Mouse (Mus musculus): Measurements from ENCODE around the gene Hoxd3. TPM values are rescaled to one million over a fixed set of nuclear protein-coding genes. Genes with fewer than 3 reads are reported as not detected.
A peak's percentile ranks its signal among the peaks of the same experiment; 100 is the strongest.

Gene Hoxd3
- polyA plus RNA-seq, 1 experiment from 2014 or later, result 1.3 TPM

GRCm38 (mm10) chr2:74681594-74682531, 29.9 kb upstream of the Hoxd3 start:
- DNase-seq (ENCODE audit: low spot score), result peak; percentile 20
- peak; percentile 43 for ATAC-seq (ENCODE audit: low FRiP score, low TSS enrichment)
- Histone ChIP-seq H3K4me3 (ENCODE audit: low read depth, low read length) (peak overlapping the region; percentile 23), H3K27me3 (ENCODE audit: control insufficient read depth, insufficient read depth, low read length) (peaks cover 57% of the 10 kb centered on the region), H3K9me3 (ENCODE audit: control insufficient read depth, low read length) (no peaks in the 10 kb centered on the region), H3K36me3 (ENCODE audit: control insufficient read depth, insufficient read depth, low read length) (no peaks in the 10 kb centered on the region), H3K9ac (ENCODE audit: low read length) (no peak overlapping the region), H3K4me2 (replicated peaks; ENCODE audit: low read depth) (peak overlapping the region; percentile 35), H3K4me1 (replicated peaks; ENCODE audit: control insufficient read depth, insufficient read depth) (no peaks in the 10 kb centered on the region), H3K27ac (replicated peaks) (no peak overlapping the region)
- TF ChIP-seq EP300 (optimal IDR thresholded peaks at IDR 0.05) (no peak), CTCF (IDR thresholded peaks at IDR 0.05; ENCODE audit: low read depth) (no peak)
- WGBS, result 1% methylated on average over 58 of the region's 78 CpGs

- WGBS, result 2% methylated on average over 30 of the region's 51 CpGs
- Histone ChIP-seq H3K4me3 (ENCODE audit: low read depth, low read length) (peak overlapping the region; percentile 23), H3K27me3 (ENCODE audit: control insufficient read depth, insufficient read depth, low read length) (peaks cover 60% of the 10 kb centered on the region), H3K9ac (ENCODE audit: low read length) (no peak overlapping the region), H3K4me1 (replicated peaks; ENCODE audit: control insufficient read depth, insufficient read depth) (no peaks in the 10 kb centered on the region), H3K27ac (replicated peaks) (no peak overlapping the region), H3K4me2 (replicated peaks; ENCODE audit: low read depth) (peak overlapping the region; percentile 35; the same call in 1 of the 2 replicates), H3K36me3 (ENCODE audit: control insufficient read depth, insufficient read depth, low read length) (no peaks in the 10 kb centered on the region), H3K9me3 (ENCODE audit: control insufficient read depth, low read length) (no peaks in the 10 kb centered on the region)
- ATAC-seq (ENCODE audit: low FRiP score, low TSS enrichment) (peak; percentile 33; the same call in 1 of the 2 replicates), DNase-seq (ENCODE audit: low spot score) (no peak)
- TF ChIP-seq EP300 (optimal IDR thresholded peaks at IDR 0.05) (no peak), CTCF (IDR thresholded peaks at IDR 0.05; ENCODE audit: low read depth) (no peak)
These were observed 28.9 kb upstream of the Hoxd3 start for GRCm38 (mm10) chr2:74682796-74683195.

- H3K9me3 ChIP-seq (ENCODE audit: control insufficient read depth, low read length), result no peaks in the 10 kb centered on the region
- TF ChIP-seq EP300 (optimal IDR thresholded peaks at IDR 0.05), result no peak
- no peak for TF ChIP-seq CTCF (IDR thresholded peaks at IDR 0.05; ENCODE audit: low read depth)
- no peak overlapping the region for H3K4me3 ChIP-seq (ENCODE audit: low read depth, low read length)
- DNase-seq (ENCODE audit: low spot score) (peak; percentile 13), ATAC-seq (ENCODE audit: low FRiP score, low TSS enrichment) (no peak; the same call in 1 of the 2 replicates)
- no peaks in the 10 kb centered on the region for H3K4me1 ChIP-seq (replicated peaks; ENCODE audit: control insufficient read depth, insufficient read depth)
- 2% methylated on average over 18 of the region's 18 CpGs for WGBS
- H3K27ac ChIP-seq (replicated peaks), result no peak overlapping the region
- H3K4me2 ChIP-seq (replicated peaks; ENCODE audit: low read depth), result no peak overlapping the region
- H3K36me3 ChIP-seq (ENCODE audit: control insufficient read depth, insufficient read depth, low read length), result no peaks in the 10 kb centered on the region
- H3K9ac ChIP-seq (ENCODE audit: low read length), result no peak overlapping the region
- peaks cover 57% of the 10 kb centered on the region for H3K27me3 ChIP-seq (ENCODE audit: control insufficient read depth, insufficient read depth, low read length)
These were observed 28.2 kb upstream of the Hoxd3 start for GRCm38 (mm10) chr2:74683471-74683951.

- no peaks in the 10 kb centered on the region for H3K36me3 ChIP-seq (ENCODE audit: control insufficient read depth, insufficient read depth, low read length)
- 4% methylated on average over 12 of the region's 12 CpGs for WGBS
- no peaks in the 10 kb centered on the region for H3K9me3 ChIP-seq (ENCODE audit: control insufficient read depth, low read length)
- H3K27me3 ChIP-seq (ENCODE audit: control insufficient read depth, insufficient read depth, low read length), result peaks cover 54% of the 10 kb centered on the region
- ATAC-seq (ENCODE audit: low FRiP score, low TSS enrichment) (no peak), DNase-seq (ENCODE audit: low spot score) (peak; percentile 11)
- H3K9ac ChIP-seq (ENCODE audit: low read length), result no peak overlapping the region
- H3K4me1 ChIP-seq (replicated peaks; ENCODE audit: control insufficient read depth, insufficient read depth), result no peaks in the 10 kb centered on the region
- no peak overlapping the region for H3K27ac ChIP-seq (replicated peaks)
- TF ChIP-seq EP300 (optimal IDR thresholded peaks at IDR 0.05) (no peak), CTCF (IDR thresholded peaks at IDR 0.05; ENCODE audit: low read depth) (no peak)
- no peak overlapping the region for H3K4me2 ChIP-seq (replicated peaks; ENCODE audit: low read depth)
- H3K4me3 ChIP-seq (ENCODE audit: low read depth, low read length), result no peak overlapping the region
These were observed 27.6 kb upstream of the Hoxd3 start for GRCm38 (mm10) chr2:74684106-74684505.

- TF ChIP-seq EP300 (optimal IDR thresholded peaks at IDR 0.05) (no peak), CTCF (IDR thresholded peaks at IDR 0.05; ENCODE audit: low read depth) (no peak)
These were observed 26.6 kb upstream of the Hoxd3 start for GRCm38 (mm10) chr2:74685059-74685603.

More at GRCm38 (mm10) chr2:74685059-74685603, 26.6 kb upstream of the Hoxd3 start:
- no peak overlapping the region for H3K27ac ChIP-seq (replicated peaks)
- H3K27me3 ChIP-seq (ENCODE audit: control insufficient read depth, insufficient read depth, low read length), result peaks cover 51% of the 10 kb centered on the region
- H3K4me1 ChIP-seq (replicated peaks; ENCODE audit: control insufficient read depth, insufficient read depth), result no peaks in the 10 kb centered on the region
- H3K36me3 ChIP-seq (ENCODE audit: control insufficient read depth, insufficient read depth, low read length), result no peaks in the 10 kb centered on the region
- no peak overlapping the region for H3K9ac ChIP-seq (ENCODE audit: low read length)
- 10% methylated on average over 4 of the region's 4 CpGs for WGBS
- no peak overlapping the region for H3K4me2 ChIP-seq (replicated peaks; ENCODE audit: low read depth)
- DNase-seq (ENCODE audit: low spot score) (peak; percentile 4), ATAC-seq (ENCODE audit: low FRiP score, low TSS enrichment) (no peak)
- H3K9me3 ChIP-seq (ENCODE audit: control insufficient read depth, low read length), result no peaks in the 10 kb centered on the region
- no peak overlapping the region for H3K4me3 ChIP-seq (ENCODE audit: low read depth, low read length)

All from stomach, postnatal 0 days (tissue).